Mouse (Mus musculus): ENCODE results near the gene Ccdc172. TPM values are rescaled to one million over a fixed set of nuclear protein-coding genes. Genes with fewer than 3 reads are reported as not detected.

Ccdc172 gene
- polyA plus RNA-seq (2015; fragmentation: Nextera tagmentation; extraction: Ambion mirVana), result 0.49 and 0.70 TPM in 2 replicates

DNA sequence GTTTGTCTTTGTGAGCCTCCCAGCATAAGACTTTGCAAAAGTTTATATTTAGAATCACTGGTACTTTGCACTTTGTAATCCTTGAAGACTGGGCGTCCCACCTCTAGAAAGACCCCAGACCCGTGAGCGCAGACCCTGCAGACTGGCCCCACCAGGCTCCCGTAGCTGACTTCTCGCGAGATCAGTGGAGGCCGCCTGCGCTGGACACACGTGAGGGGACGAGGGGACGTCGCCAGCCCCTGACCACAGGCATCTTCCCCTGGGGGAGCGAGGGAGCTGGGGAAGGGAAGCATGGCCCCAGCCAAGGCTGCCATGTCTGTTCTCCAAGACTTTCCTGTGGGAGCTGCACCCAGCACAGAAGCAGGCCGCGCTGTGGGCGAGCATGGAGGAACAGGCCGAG is at the start of gene Ccdc172:
Ccdc172 (plus strand) TSS at position 176 of the 400 bp plus-strand sequence.

Other genes starting within 250 kb of the Ccdc172 start
- gene Gfra1, start 56.1 kb upstream of the Ccdc172 start, polyA plus RNA-seq (2015; fragmentation: Nextera tagmentation; extraction: Ambion mirVana), result 59.3 and 59.6 TPM in 2 replicates
- gene Pnlip, start 140.5 kb downstream of the Ccdc172 start, polyA plus RNA-seq (2015; fragmentation: Nextera tagmentation; extraction: Ambion mirVana), result 7.3 and 8.0 TPM in 2 replicates
- 0.23 and 0.35 TPM in 2 replicates for gene Pnliprp1, start 216.9 kb downstream of the Ccdc172 start, polyA plus RNA-seq (2015; fragmentation: Nextera tagmentation; extraction: Ambion mirVana)
- 0.19 and 0.24 TPM in 2 replicates for gene Pnliprp2, start 247.7 kb downstream of the Ccdc172 start, polyA plus RNA-seq (2015; fragmentation: Nextera tagmentation; extraction: Ambion mirVana)